Mouse (Mus musculus) cerebellum, postnatal 36 days (tissue): ENCODE measurements around the gene Olfr821.
"Not testable (repeated sequence)": the region's sequence is repeated elsewhere in the genome, so short reads cannot be mapped to it uniquely, and the experiment has no call there.

Source experiments
- DNase-seq, 2 experiments: peaks; one replicate each; pipeline ENCODE4 v3.0.0; 2021 to 2022; ENCODE audit warnings: mixed read lengths in 2 of 2

Gene Olfr821

DNA sequence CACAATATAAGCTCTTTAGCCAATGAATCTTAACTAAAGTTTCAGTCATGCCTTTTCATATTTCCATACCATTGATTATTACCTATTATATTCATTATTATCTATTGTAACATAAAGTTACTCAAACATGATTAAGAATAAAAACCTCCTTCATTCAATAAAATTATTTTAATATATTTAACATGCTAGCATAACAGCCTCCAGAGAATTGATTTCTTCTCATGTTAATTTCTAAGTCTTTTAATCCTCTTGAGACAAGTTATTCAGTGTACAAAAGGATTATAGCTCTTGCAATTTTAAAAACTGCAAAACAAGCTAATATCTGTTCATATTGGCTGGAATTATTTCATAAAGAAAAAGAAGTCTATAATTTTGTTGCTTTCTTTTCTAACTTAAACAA is at the start of gene Olfr821:
Gene Olfr821 (plus strand): TSS at position 301 of the 400 bp plus-strand sequence.
- DNase-seq = no peak

DNA sequence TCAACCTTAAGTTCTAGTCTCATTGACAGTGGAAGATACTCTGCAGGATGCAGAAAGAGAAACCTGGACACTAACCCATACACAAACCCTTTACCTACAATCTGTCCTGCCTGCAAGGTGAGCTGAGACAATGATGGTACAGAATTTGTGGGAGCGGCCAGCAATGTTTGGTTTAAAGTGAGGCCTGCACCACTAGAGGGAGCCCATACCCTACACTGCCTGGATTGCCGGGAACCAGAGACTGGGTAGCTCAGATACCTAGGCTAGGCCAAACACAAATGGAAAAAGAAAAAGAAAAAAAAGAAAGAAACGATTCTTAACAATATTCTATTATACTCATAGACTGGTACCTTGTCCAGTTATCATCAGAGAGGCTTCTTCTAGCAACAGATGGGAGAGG is 48.3 kb upstream of the Olfr821 start:
- not testable (repeated sequence) for DNase-seq

DNA sequence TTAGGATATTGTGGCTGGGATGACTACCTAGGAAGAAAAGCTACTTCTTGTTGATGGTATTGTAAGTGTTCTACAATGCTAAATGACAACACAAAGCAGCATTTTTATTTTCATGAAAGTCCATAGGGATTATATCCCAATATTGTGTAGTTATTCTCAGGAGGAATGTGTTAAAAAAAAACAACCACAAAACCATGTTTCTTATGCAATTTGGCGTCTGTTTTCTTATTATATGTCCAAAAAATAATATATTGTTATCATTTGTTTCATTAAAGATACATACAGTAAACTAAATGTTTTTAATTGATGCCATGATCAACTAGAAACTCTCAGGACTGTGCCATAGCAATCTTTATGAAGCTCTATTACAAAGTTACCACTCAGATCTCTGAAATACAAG is 45.2 kb upstream of the Olfr821 start, which contains the start of gene Gm10310:
Gene Gm10310 (minus strand): TSS at position 101 of the 400 bp plus-strand sequence.
- not testable (repeated sequence) for DNase-seq

DNA sequence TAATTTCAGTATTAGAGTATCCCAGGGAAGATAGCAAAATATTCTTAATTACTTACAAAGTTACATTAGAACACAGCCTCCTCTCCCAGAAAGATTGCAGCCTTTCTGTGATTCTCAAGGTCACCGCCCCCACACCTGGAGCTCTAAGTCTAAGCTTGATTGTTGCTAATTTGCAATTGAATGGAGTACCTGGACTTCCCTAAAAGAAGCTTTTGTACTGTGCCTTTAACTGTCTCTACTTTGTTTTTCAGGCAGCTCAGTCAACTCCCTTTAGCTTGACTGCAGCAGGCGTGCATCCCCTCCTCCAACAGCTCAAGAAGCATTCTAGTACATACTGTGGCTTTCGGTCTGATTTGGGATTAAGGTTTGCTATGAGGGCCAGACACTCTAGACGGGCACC is 26.0 kb upstream of the Olfr821 start:
- DNase-seq = not testable (repeated sequence)

DNA sequence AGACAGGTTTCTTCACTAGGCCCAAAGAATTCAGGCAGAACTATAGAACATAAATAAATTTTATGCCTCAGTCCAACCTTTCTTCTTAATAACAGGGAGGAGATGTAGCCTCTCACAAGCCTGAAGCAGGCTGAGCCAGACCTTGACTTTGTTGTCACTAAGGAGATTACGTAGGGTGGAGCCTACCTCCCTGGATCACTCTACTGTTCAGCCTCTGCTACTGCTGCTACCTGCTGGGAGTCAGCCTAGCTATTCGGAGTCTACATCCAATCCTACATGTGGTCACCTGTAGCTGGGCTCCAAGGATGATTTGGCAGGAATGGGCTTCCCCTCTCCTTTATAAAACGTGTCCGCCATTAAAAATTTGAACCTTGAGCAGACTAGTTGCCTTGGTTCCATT is 24.8 kb upstream of the Olfr821 start:
- DNase-seq = not testable (repeated sequence)

DNA sequence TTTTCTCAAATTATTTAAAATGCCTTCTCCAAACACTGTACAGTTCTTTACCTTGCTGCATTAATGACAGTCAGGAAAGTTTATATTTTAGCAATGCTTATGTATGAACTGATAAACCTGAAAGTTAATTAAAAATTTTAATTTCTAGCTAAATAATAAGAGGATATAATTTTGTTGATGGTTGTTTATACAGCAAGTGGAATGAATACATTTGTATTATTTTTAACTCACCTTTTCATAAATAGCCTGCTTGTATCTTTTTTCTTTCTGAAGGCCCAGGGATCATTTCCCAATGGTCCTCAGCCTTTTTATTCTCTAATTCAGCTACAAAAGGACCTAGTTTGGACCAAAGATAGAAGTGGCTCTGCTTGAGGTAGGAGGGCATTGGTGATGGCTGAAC is 17.8 kb upstream of the Olfr821 start, which contains the start of gene Olfr820:
Gene Olfr820 (plus strand): TSS at position 301 of the 400 bp plus-strand sequence.
- no peak for DNase-seq

DNA sequence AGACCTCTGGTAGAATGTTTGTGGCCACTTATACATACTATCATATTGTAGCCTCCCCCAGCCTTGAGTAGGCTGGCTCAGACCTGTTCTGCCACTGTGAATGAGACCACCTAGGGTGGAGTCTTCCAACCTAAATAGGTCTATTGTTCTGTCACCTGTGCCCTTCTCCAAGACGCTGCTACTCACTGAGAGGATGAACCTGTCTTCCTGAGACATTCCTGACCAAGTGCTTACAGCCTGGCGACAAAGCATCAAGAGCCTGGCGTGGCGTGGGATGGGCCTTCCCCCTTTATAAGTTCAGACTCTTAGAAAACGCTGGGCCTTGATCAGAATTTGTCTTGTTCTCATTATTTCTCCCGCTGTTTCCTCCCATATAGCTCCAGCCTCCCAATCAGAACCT is 6.9 kb downstream of the Olfr821 start:
- no peak for DNase-seq

DNA sequence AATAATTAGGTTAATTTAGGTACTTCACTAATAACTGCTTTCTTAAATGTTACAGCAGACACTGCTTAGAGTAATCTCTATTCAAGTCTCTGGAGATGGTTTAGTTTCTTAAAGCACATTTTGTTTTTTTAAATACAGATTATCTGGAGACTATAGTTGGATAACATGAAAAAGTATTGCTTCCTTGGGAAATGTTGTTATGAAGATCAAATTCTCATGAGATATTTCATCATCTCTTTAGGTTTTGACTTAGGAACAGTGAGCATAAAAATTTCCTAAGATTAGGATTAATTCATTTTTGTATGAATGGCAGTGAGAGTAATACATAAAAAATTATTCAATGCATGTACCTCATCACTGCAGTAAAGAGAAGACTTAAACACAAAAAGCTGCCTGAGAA is 40.8 kb downstream of the Olfr821 start, which contains the start of gene Olfr822:
Gene Olfr822 (plus strand): TSS at position 301 of the 400 bp plus-strand sequence.
- no peak for DNase-seq
